Mouse (Mus musculus) forebrain, embryonic 15.5 days (tissue): ENCODE data around the gene Ptma. TPM values are rescaled to one million over a fixed set of nuclear protein-coding genes. Genes with fewer than 3 reads are reported as not detected.
A peak's percentile ranks its signal among the peaks of the same experiment; 100 is the strongest.
"Not testable (repeated sequence)": the region's sequence is repeated elsewhere in the genome, so short reads cannot be mapped to it uniquely, and the experiment has no call there.

ENCODE experiments used
- ATAC-seq: fragments of 200-750 bp; cut with Nextera tagmentation; replicated peaks from 2 replicates; pipeline ENCODE4 v1.8.0; 2017; ENCODE audit warnings: mild to moderate bottlenecking, moderate TSS enrichment, moderate library complexity
- H3K27ac ChIP-seq: fragments of 300-500 bp; sonication (generic); replicated peaks from 2 replicates; pipeline ENCODE4 v1.5.1; 2015; ENCODE audit warnings: mild to moderate bottlenecking, inconsistent platforms
- H3K27me3 ChIP-seq: fragments of 300-500 bp; sonication (generic); 2 replicates; pipeline ENCODE4 v1.6.1; 2015; ENCODE audit warnings: inconsistent platforms
- H3K36me3 ChIP-seq: fragments of 300-500 bp; sonication (generic); 2 replicates; pipeline ENCODE4 v1.6.1; 2015; ENCODE audit warnings: mild to moderate bottlenecking, inconsistent platforms
- H3K4me1 ChIP-seq: fragments of 300-500 bp; sonication (generic); 2 replicates; pipeline ENCODE4 v1.6.1; 2015; ENCODE audit warnings: inconsistent platforms
- H3K4me2 ChIP-seq: fragments of 300-500 bp; sonication (generic); replicated peaks from 2 replicates; pipeline ENCODE4 v1.6.1; 2015; ENCODE audit warnings: mild to moderate bottlenecking, inconsistent platforms
- H3K4me3 ChIP-seq: fragments of 300-500 bp; sonication (generic); 2 replicates; pipeline ENCODE4 v1.5.1; 2015; ENCODE audit warnings: mild to moderate bottlenecking, inconsistent platforms
- H3K9ac ChIP-seq: fragments of 300-500 bp; sonication (generic); replicated peaks from 2 replicates; pipeline ENCODE4 v1.6.1; 2015; ENCODE audit warnings: mild to moderate bottlenecking, inconsistent platforms
- H3K9me3 ChIP-seq: fragments of 300-500 bp; sonication (generic); 2 replicates; pipeline ENCODE4 v1.6.1; 2016; ENCODE audit warnings: inconsistent platforms
- WGBS: fragments of 180-500 bp; shearing (Covaris S2); methylation state at CpG from one replicate; pipeline ENCODE4 v1.1.7; 2015; ENCODE audit warnings: mixed read lengths; 5-methylcytosine and 5-hydroxymethylcytosine counted together
- polyA plus RNA-seq: library from polyadenylated mRNA; unstranded; fragments of >200 nt; fragmentation: Nextera tagmentation; extraction: Ambion mirVana; gene quantifications from 2 replicates; pipeline ENCODE4 v1.2.1, GENCODE M21; 2015

Gene Ptma
- 2,368 and 2,448 TPM in 2 replicates for polyA plus RNA-seq

GRCm38 (mm10) chr1:86526116-86526788 lies at the start of gene Ptma:
Ptma (plus strand) TSS chr1:86526726.
- H3K4me3 ChIP-seq = peak within 1 kb of the TSS; percentile 92
- under 1% methylated on average over 48 of the region's 63 CpGs for WGBS
- peak; percentile 96 for ATAC-seq

DNA sequence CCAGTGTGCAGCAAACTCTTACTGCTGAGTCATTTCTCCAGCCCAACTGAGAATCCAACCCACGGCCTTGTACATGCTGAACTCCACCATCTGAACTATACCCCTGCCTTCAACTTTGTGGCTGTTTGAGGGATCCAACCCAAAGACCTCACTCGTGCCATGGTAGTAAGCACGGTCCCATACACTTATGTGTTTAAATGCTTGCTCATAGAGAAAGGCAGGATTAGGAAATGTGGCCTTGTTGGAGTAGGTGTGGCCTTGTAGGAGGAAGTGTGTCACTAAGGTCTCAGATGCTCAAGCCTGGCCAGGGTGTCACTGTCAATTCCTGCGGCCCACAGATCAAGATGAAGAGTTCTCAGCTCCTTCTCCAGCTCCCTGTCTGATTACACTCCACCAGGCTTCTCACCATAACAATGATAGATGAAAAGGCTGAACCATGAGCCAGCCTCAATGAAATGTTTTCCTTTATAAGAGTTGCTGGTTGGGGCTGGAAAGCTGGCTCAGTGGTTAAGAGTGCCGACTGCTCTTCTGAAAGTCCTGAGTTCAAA lies 48.7 kb upstream of the Ptma start:
- H3K9ac ChIP-seq = no peak overlapping the region
- H3K27me3 ChIP-seq = no peaks in the 10 kb centered on the region
- ATAC-seq = no peak
- H3K4me2 ChIP-seq = no peak overlapping the region
- no peak overlapping the region for H3K27ac ChIP-seq
- 91% methylated on average over 5 of the region's 5 CpGs for WGBS
- H3K4me1 ChIP-seq = no peaks in the 10 kb centered on the region
- no peaks in the 10 kb centered on the region for H3K36me3 ChIP-seq
- H3K9me3 ChIP-seq = no peaks in the 10 kb centered on the region
- no peak overlapping the region for H3K4me3 ChIP-seq

More at GRCm38 (mm10) chr1:86526116-86526788, at the start of gene Ptma:
- H3K4me2 ChIP-seq = peak within 1 kb of the TSS; percentile 93
- H3K4me1 ChIP-seq = peaks cover 33% of the 10 kb centered on the region
- peak within 1 kb of the TSS; percentile 99 for H3K9ac ChIP-seq
- no peaks in the 10 kb centered on the region for H3K27me3 ChIP-seq
- H3K9me3 ChIP-seq = no peaks in the 10 kb centered on the region
- H3K27ac ChIP-seq = peak within 1 kb of the TSS; percentile 100
- H3K36me3 ChIP-seq = peaks cover 13% of the 10 kb centered on the region

- no peak overlapping the region for H3K4me2 ChIP-seq
- H3K27ac ChIP-seq = no peak overlapping the region
- H3K27me3 ChIP-seq = no peaks in the 10 kb centered on the region
- H3K4me1 ChIP-seq = no peaks in the 10 kb centered on the region
- WGBS = 89% methylated on average over 8 of the region's 8 CpGs
- no peak for ATAC-seq
- H3K9me3 ChIP-seq = no peaks in the 10 kb centered on the region
- no peaks in the 10 kb centered on the region for H3K36me3 ChIP-seq
- no peak overlapping the region for H3K4me3 ChIP-seq
- no peak overlapping the region for H3K9ac ChIP-seq
These were observed 47.3 kb upstream of the Ptma start for GRCm38 (mm10) chr1:86479099-86479825.

DNA sequence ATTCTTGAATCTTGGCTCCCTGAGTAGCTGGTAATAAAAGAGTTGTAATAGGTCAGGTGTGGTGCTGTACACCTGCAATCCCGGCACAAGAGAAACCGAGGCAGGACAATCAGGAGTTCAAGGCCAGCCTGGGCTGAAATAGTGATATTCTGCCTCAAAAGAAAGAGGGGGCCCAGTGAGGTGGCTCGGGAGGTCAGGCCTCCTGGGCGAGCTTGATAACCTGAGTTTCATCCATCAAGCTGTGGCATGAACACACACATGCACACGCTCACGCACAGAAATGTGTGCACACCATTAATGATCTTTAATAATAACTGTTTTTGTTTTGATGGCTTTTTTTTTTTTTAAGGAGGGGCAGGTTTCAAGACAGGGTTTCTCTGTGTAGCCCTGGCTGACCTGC lies 46.2 kb upstream of the Ptma start:
- Histone ChIP-seq H3K36me3 (no peaks in the 10 kb centered on the region), H3K4me1 (no peaks in the 10 kb centered on the region), H3K9me3 (no peaks in the 10 kb centered on the region), H3K27ac (no peak overlapping the region), H3K4me3 (no peak overlapping the region), H3K4me2 (no peak overlapping the region), H3K27me3 (no peaks in the 10 kb centered on the region), H3K9ac (no peak overlapping the region)
- no peak for ATAC-seq
- WGBS = 94% methylated on average over 6 of the region's 6 CpGs

DNA sequence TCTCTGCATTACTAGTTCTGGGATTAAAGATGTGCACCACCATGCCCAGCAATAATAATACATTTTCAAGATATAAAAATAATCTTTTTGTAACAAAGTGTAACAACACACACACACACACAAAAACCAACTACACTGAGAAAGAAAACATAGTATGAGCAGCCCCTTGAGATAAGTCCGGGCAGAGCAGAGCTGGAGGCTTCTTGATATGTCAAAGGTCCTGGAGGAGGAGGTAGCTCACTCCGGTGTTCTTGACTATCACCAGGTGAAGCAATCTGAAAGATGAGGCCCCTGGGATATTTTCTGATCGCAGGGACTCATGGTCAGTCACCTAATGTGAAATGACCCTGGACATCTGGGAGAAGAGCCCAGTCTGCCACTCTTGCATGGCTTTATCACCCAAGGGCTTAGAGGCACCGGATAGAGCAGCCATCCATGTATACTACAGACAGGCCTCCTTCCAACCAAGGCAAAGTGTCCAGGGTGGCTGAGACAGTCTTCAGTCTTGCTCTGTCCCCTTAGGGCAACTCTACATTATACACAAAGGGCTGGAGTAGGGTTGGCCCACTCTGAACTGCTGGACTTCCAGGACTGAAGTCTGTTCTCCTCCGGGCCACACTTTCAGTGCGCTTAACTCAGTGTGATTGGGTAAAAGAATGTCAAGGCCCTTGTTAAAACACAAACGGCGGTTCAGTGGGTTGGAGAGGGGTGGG lies 45.6 kb upstream of the Ptma start:
- no peak for ATAC-seq
- Histone ChIP-seq H3K4me2 (no peak overlapping the region), H3K9ac (no peak overlapping the region), H3K4me3 (no peak overlapping the region), H3K4me1 (no peaks in the 10 kb centered on the region), H3K27me3 (no peaks in the 10 kb centered on the region), H3K27ac (no peak overlapping the region), H3K36me3 (no peaks in the 10 kb centered on the region), H3K9me3 (no peaks in the 10 kb centered on the region)
- 85% methylated on average over 8 of the region's 8 CpGs for WGBS

DNA sequence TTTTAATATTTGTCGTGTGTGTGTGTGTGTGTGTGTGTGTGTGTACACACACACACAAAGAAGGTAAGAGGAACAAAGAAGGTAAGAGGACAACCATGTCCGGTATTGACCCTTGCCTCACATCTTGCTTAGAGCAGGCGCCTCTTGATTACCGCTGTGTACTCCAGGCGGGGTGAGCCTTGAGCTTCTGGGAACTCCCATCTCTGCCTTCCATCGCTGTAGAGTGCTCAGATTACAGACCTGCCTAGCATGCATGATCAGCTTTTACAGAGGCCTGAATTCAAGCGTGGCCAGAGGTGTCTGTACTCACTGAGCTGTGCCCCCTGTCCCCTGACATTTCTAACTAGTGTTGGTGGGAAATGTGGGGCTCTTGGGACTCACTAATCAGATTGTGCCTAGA lies 45.1 kb upstream of the Ptma start:
- H3K4me3 ChIP-seq = no peak overlapping the region
- no peak overlapping the region for H3K27ac ChIP-seq
- WGBS = 69% methylated on average over 7 of the region's 7 CpGs
- no peaks in the 10 kb centered on the region for H3K4me1 ChIP-seq
- no peaks in the 10 kb centered on the region for H3K27me3 ChIP-seq
- H3K9ac ChIP-seq = no peak overlapping the region
- H3K9me3 ChIP-seq = no peaks in the 10 kb centered on the region
- H3K4me2 ChIP-seq = no peak overlapping the region
- no peak for ATAC-seq
- no peaks in the 10 kb centered on the region for H3K36me3 ChIP-seq

DNA sequence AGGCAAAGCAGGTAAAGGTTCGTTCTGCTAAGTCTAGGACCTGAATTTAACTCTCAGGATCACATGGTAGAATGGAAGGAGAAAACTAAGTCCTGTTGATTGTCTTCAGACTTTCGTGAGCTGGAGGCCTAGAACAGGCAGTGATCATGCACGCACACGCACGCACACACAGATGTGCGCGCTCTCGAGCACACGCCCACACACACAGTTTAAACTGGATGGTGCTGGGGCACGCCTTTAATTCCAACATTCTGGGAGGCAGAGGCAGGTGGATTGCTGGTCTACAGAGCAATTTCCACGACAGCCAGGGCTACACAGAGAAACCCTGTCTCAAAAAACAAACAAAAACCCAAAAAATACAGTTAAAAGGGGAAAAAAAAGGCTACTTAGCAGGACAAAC lies 44.2 kb upstream of the Ptma start:
- no peaks in the 10 kb centered on the region for H3K27me3 ChIP-seq
- H3K4me3 ChIP-seq = no peak overlapping the region
- no peak overlapping the region for H3K9ac ChIP-seq
- 83% methylated on average over 11 of the region's 11 CpGs for WGBS
- H3K9me3 ChIP-seq = no peaks in the 10 kb centered on the region
- H3K36me3 ChIP-seq = no peaks in the 10 kb centered on the region
- peak overlapping the region; percentile 15; the same call in 1 of the 2 replicates for H3K27ac ChIP-seq
- no peak for ATAC-seq
- no peaks in the 10 kb centered on the region for H3K4me1 ChIP-seq
- H3K4me2 ChIP-seq = no peak overlapping the region

GRCm38 (mm10) chr1:86482761-86483160 lies 43.8 kb upstream of the Ptma start:
- H3K9ac ChIP-seq = no peak overlapping the region
- H3K4me1 ChIP-seq = no peaks in the 10 kb centered on the region
- no peaks in the 10 kb centered on the region for H3K9me3 ChIP-seq
- no peak overlapping the region for H3K4me3 ChIP-seq
- H3K4me2 ChIP-seq = no peak overlapping the region
- no peaks in the 10 kb centered on the region for H3K27me3 ChIP-seq
- WGBS = 6% methylated on average over 1 of the region's 1 CpGs
- no peak for ATAC-seq
- H3K36me3 ChIP-seq = no peaks in the 10 kb centered on the region
- peak overlapping the region; percentile 15; the same call in 1 of the 2 replicates for H3K27ac ChIP-seq

DNA sequence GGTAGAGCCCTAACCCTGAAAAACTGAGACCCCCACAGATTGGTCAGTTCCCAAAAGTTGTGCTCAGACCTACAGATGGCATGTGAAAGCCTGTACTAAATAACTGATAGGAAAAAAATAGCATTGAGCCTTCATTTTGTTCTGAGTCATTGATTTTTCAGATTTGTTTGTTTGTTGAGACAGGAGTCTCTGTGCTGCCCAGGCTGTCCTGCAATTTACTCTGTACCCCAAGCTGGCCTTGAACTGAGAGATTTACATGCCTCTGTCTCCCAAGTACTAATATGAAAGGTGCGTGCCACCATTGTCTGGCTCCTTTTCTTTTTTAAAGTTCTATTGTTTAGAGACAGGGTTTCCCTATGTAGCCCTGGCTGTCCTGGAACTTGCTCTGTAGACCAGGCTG lies 41.2 kb upstream of the Ptma start:
- Histone ChIP-seq H3K9me3 (no peaks in the 10 kb centered on the region), H3K4me2 (no peak overlapping the region), H3K27ac (no peak overlapping the region), H3K36me3 (no peaks in the 10 kb centered on the region), H3K4me3 (no peak overlapping the region), H3K9ac (no peak overlapping the region), H3K27me3 (no peaks in the 10 kb centered on the region), H3K4me1 (peaks cover 8% of the 10 kb centered on the region)
- no peak for ATAC-seq
- WGBS = 75% methylated on average over 1 of the region's 1 CpGs

DNA sequence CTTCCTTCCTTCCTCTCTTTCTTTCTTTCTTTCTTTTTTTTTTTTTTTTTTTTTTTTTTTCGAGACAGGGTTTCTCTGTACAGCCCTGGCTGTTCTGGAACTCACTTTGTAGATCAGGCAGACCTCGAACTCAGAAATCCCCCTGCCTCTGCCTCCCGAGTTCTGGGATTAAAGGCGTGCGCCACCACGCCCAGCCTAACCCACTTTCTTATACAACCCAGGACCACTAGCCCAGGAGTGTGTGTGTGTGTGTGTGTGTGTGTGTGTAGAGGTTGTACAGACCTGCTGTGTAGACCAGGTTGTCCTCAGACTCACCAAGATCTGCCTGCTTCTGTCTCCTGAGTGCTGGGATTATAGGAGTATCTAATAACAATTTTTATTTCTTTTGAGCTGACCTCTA lies 40.7 kb upstream of the Ptma start:
- not testable (repeated sequence) for H3K4me2 ChIP-seq, H3K9me3 ChIP-seq, H3K4me1 ChIP-seq, H3K36me3 ChIP-seq, H3K27me3 ChIP-seq, H3K27ac ChIP-seq, ATAC-seq, H3K4me3 ChIP-seq, H3K9ac ChIP-seq
- over 99% methylated on average over 6 of the region's 6 CpGs for WGBS

GRCm38 (mm10) chr1:86486703-86487294 lies 39.7 kb upstream of the Ptma start:
- Histone ChIP-seq H3K4me1 (peaks cover 12% of the 10 kb centered on the region), H3K27ac (peak overlapping the region; percentile 99), H3K9me3 (no peaks in the 10 kb centered on the region), H3K36me3 (no peaks in the 10 kb centered on the region), H3K4me2 (peak overlapping the region; percentile 55), H3K9ac (peak overlapping the region; percentile 88), H3K27me3 (no peaks in the 10 kb centered on the region), H3K4me3 (peak overlapping the region; percentile 60)
- ATAC-seq = no peak
- 9% methylated on average over 13 of the region's 13 CpGs for WGBS
